Mouse (Mus musculus) frontal cortex, postnatal 36 days (tissue): ENCODE data around the gene Fcrl1.
"Not testable (repeated sequence)": the region's sequence is repeated elsewhere in the genome, so short reads cannot be mapped to it uniquely, and the experiment has no call there.

Source experiments
- DNase-seq, 2 experiments: peaks; one replicate each; pipeline ENCODE4 v3.0.0; 2022; ENCODE audit warnings: low spot score in 2 of 2

Fcrl1 gene

GRCm38 (mm10) chr3:87376195-87377165, at the start of gene Fcrl1:
Gene Fcrl1, plus strand, starts transcription at chr3:87376387.
- DNase-seq: no peak

GRCm38 (mm10) chr3:87337899-87338298, 38.3 kb upstream of the Fcrl1 start:
- no peak for DNase-seq

- not testable (repeated sequence) for DNase-seq
These were observed 25.2 kb upstream of the Fcrl1 start for GRCm38 (mm10) chr3:87350992-87351391.

GRCm38 (mm10) chr3:87357581-87357980, 18.6 kb upstream of the Fcrl1 start, which contains the start of gene Cd5l:
Gene Cd5l, plus strand, starts transcription at chr3:87357881.
- no peak for DNase-seq

- no peak for DNase-seq
These were observed 17.0 kb upstream of the Fcrl1 start for GRCm38 (mm10) chr3:87359215-87359614.

- DNase-seq: no peak
These were observed 15.7 kb upstream of the Fcrl1 start for GRCm38 (mm10) chr3:87360466-87360865.

GRCm38 (mm10) chr3:87365691-87366090, 10.5 kb upstream of the Fcrl1 start:
- DNase-seq: no peak

GRCm38 (mm10) chr3:87367511-87367910, 8.7 kb upstream of the Fcrl1 start:
- DNase-seq: no peak

GRCm38 (mm10) chr3:87369181-87369580, 7.0 kb upstream of the Fcrl1 start:
- no peak for DNase-seq

GRCm38 (mm10) chr3:87377228-87377627, 1.0 kb downstream of the Fcrl1 start:
- no peak for DNase-seq

GRCm38 (mm10) chr3:87377719-87378118, 1.5 kb downstream of the Fcrl1 start:
- DNase-seq: no peak

GRCm38 (mm10) chr3:87379641-87380315, 3.6 kb downstream of the Fcrl1 start:
- DNase-seq: not testable (repeated sequence)

- DNase-seq: no peak
These were observed 5.9 kb downstream of the Fcrl1 start for GRCm38 (mm10) chr3:87381806-87382712.

GRCm38 (mm10) chr3:87383308-87383707, 7.1 kb downstream of the Fcrl1 start:
- DNase-seq: no peak

- no peak for DNase-seq
These were observed 8.9 kb downstream of the Fcrl1 start for GRCm38 (mm10) chr3:87385105-87385504.

- no peak for DNase-seq
These were observed 14.7 kb downstream of the Fcrl1 start for GRCm38 (mm10) chr3:87390935-87391334.

GRCm38 (mm10) chr3:87398809-87399208, 22.6 kb downstream of the Fcrl1 start:
- DNase-seq: no peak

- DNase-seq: no peak
These were observed 23.7 kb downstream of the Fcrl1 start for GRCm38 (mm10) chr3:87399906-87400305.

- no peak for DNase-seq
These were observed 25.1 kb downstream of the Fcrl1 start for GRCm38 (mm10) chr3:87401321-87401720.

- no peak for DNase-seq
These were observed 32.0 kb downstream of the Fcrl1 start for GRCm38 (mm10) chr3:87408171-87408570.

GRCm38 (mm10) chr3:87409196-87409935, 33.2 kb downstream of the Fcrl1 start:
- no peak for DNase-seq
